Mouse (Mus musculus) forebrain, embryonic 16.5 days (tissue): ENCODE measurements around the gene Atg3. TPM values are rescaled to one million over a fixed set of nuclear protein-coding genes. Genes with fewer than 3 reads are reported as not detected.

Experiments
- ATAC-seq: fragments of 200-750 bp; cut with Nextera tagmentation; 2 replicates; pipeline ENCODE4 v1.8.0; 2017; ENCODE audit warnings: mild to moderate bottlenecking, moderate library complexity
- H3K27ac ChIP-seq: fragments of 300-500 bp; sonication (generic); 2 replicates; pipeline ENCODE4 v1.5.1; 2014; ENCODE audit warnings: low read length, control low read depth
- H3K27me3 ChIP-seq: fragments of 300-500 bp; sonication (generic); replicated peaks from 2 replicates; pipeline ENCODE4 v1.6.1; 2014; ENCODE audit warnings: low read length; ENCODE audit not compliant: control insufficient read depth, insufficient read depth
- H3K36me3 ChIP-seq: fragments of 300-500 bp; sonication (generic); 2 replicates; pipeline ENCODE4 v1.6.1; 2014; ENCODE audit not compliant: control insufficient read depth, insufficient read depth
- H3K4me1 ChIP-seq: fragments of 300-500 bp; sonication (generic); replicated peaks from 2 replicates; pipeline ENCODE4 v1.6.1; 2014; ENCODE audit warnings: low read length; ENCODE audit not compliant: control insufficient read depth, insufficient read depth
- H3K4me2 ChIP-seq: fragments of 300-500 bp; sonication (generic); 2 replicates; pipeline ENCODE4 v1.6.1; 2014; ENCODE audit warnings: mild to moderate bottlenecking, low read length, control low read depth
- H3K4me3 ChIP-seq: fragments of 300-500 bp; sonication (generic); replicated peaks from 2 replicates; pipeline ENCODE4 v1.5.1; 2014; ENCODE audit warnings: mild to moderate bottlenecking, low read length, control low read depth
- H3K9ac ChIP-seq: fragments of 300-500 bp; sonication (generic); replicated peaks from 2 replicates; pipeline ENCODE4 v1.6.1; 2014; ENCODE audit warnings: low read depth, low read length, control low read depth
- H3K9me3 ChIP-seq: fragments of 300-500 bp; sonication (generic); 2 replicates; pipeline ENCODE4 v1.6.1; 2016; ENCODE audit warnings: low read length; ENCODE audit not compliant: control insufficient read depth
- WGBS: fragments of 180-500 bp; shearing (Covaris S2); extraction: QIAGEN DNeasy Blood & Tissue Kit; methylation state at CpG from one replicate; pipeline ENCODE4 v1.1.7; 2014; 5-methylcytosine and 5-hydroxymethylcytosine counted together
- polyA plus RNA-seq: library from polyadenylated mRNA; unstranded; fragments of >200 nt; fragmentation: Nextera tagmentation; extraction: Ambion mirVana; gene quantifications from 2 replicates; pipeline ENCODE4 v1.2.1, GENCODE M21; 2015

Atg3 gene
- polyA plus RNA-seq, 1 experiment from 2014 or later: 52.0 TPM

DNA sequence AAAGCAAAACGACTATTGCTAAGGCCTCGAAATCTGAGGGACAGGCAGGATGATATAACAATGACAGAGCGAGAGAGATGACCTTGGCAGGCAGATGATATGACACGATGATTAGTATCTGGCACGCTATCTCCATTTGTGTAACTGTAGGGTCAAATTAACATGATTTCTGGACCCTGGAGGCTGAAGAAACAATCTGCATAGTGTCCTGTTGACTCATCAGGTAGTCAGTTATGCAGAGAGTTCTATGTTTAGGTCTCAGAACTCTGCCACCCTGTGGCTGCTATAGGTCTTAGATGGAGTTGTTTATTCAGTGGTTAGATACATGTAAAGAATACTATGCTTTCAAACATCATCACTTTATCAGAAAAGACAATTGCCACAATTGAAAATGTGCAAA, 16.9 kb upstream of the Atg3 start:
- 97% methylated on average over 5 of the region's 5 CpGs for WGBS
- peaks cover 5% of the 10 kb centered on the region; the same call in 1 of the 2 replicates for H3K9me3 ChIP-seq
- ATAC-seq: no peak
- H3K27me3 ChIP-seq: no peaks in the 10 kb centered on the region
- H3K4me3 ChIP-seq: no peak overlapping the region
- H3K27ac ChIP-seq: no peak overlapping the region
- H3K9ac ChIP-seq: no peak overlapping the region
- H3K4me2 ChIP-seq: no peak overlapping the region
- no peaks in the 10 kb centered on the region for H3K4me1 ChIP-seq
- peaks cover 63% of the 10 kb centered on the region for H3K36me3 ChIP-seq

DNA sequence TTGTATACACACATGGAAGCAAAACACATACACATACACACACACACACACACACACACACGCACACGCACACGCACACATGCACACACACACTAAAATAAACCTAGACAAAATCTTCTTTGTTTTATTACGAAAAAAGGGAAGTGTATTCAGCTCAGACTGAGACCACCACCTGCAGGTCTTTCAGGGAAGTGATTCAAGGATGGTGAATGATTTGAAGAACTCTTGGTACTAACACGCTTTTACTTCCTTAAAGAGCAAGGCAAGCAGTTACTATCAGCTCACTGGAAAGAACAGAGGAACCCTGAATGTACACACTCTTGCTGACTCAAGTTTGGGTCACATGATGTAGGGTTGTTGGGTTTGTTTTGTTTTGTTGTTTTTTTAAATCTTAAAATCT, 16.0 kb upstream of the Atg3 start:
- WGBS: 88% methylated on average over 5 of the region's 5 CpGs
- H3K4me3 ChIP-seq: no peak overlapping the region
- H3K27ac ChIP-seq: no peak overlapping the region
- no peak for ATAC-seq
- peaks cover 5% of the 10 kb centered on the region; the same call in 1 of the 2 replicates for H3K9me3 ChIP-seq
- peaks cover 69% of the 10 kb centered on the region for H3K36me3 ChIP-seq
- no peaks in the 10 kb centered on the region for H3K27me3 ChIP-seq
- H3K9ac ChIP-seq: no peak overlapping the region
- no peak overlapping the region for H3K4me2 ChIP-seq
- no peaks in the 10 kb centered on the region for H3K4me1 ChIP-seq

DNA sequence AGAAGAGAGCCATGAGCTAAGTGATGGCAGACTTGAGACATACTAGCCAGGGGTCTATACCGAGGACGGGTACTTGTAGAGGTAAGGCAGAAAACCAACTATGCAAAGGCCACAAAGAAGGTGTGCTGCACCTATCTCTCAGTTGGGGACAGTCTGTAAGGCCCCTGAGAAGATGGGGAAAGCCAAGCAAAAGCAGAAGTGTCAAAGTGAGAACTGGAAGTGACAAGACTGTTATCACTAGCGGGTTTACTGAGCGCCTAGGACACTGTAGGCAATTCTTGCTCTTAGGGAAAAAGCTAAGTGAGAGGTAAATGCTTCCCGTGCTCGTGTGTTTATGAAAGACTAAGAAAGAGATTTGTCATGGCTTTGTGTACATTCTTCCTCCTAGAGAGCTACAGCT, 13.5 kb upstream of the Atg3 start:
- Histone ChIP-seq H3K36me3 (peaks cover 66% of the 10 kb centered on the region), H3K4me2 (no peak overlapping the region), H3K9ac (no peak overlapping the region), H3K27ac (no peak overlapping the region), H3K27me3 (no peaks in the 10 kb centered on the region), H3K9me3 (peaks cover 2% of the 10 kb centered on the region; the same call in 1 of the 2 replicates), H3K4me1 (no peaks in the 10 kb centered on the region), H3K4me3 (no peak overlapping the region)
- ATAC-seq: no peak
- whole genome bisulfite sequencing: 97% methylated on average over 6 of the region's 6 CpGs

DNA sequence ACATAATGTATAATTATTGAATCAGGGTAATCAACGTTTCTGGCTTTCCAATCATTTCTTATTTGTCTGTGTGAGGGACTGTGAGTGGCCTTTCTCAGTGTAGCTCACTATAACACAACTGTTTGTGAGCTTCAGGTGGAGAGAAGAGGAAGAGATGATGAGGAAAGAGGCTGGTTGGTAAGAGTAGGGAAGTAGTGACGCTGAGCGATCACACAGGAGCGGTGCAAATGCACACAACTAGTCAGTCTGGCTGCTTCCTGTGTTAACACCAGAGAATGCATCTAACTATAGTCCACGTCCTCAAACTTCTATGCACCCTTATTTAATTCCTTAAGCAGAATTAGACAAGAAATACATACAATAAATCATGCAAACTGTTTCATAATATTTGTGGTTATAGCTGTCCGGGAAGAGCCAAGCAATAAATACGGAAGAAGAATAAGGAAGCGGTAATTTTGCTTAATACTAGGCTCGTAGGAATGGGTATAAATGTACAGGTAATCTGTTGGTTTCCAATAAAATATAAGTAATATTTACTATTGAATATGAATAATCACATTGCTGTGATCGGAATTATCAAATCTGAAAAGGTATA, 10.0 kb upstream of the Atg3 start:
- no peaks in the 10 kb centered on the region for H3K27me3 ChIP-seq
- H3K4me3 ChIP-seq: no peak overlapping the region
- H3K9me3 ChIP-seq: no peaks in the 10 kb centered on the region
- H3K36me3 ChIP-seq: peaks cover 48% of the 10 kb centered on the region
- H3K4me2 ChIP-seq: no peak overlapping the region
- H3K27ac ChIP-seq: no peak overlapping the region
- 95% methylated on average over 10 of the region's 10 CpGs for WGBS
- ATAC-seq: no peak
- H3K9ac ChIP-seq: no peak overlapping the region
- H3K4me1 ChIP-seq: no peaks in the 10 kb centered on the region

DNA sequence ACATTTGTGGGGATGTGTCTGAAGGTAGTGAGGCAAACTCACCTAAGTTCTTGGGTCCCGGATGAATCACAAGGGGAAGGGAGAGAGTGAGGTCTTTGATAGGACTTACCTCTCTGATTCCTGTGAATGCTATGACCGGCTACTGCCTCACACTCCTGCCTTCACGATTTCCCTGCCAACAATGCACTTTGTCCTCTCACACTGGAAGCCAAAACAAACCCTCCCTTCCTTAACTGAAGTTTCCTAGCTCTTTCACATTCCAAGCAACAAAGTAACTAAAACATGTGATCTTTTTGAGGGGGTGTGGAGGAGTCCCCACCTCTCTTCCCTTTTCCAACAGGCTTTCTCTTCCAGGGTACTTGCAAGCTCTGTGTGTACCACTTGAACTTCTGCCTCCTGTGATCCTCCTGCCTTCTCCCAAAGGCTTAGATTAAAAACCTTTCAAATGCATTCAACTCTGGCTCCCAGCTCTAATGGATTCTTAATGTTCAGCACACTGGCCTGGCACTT, 3.8 kb upstream of the Atg3 start:
- Histone ChIP-seq H3K36me3 (peaks cover 15% of the 10 kb centered on the region), H3K27ac (no peak overlapping the region), H3K27me3 (no peaks in the 10 kb centered on the region), H3K9me3 (no peaks in the 10 kb centered on the region), H3K4me2 (no peak overlapping the region), H3K4me3 (no peak overlapping the region), H3K9ac (no peak overlapping the region), H3K4me1 (peaks cover 12% of the 10 kb centered on the region)
- ATAC-seq: no peak
- 87% methylated on average over 3 of the region's 3 CpGs for WGBS

DNA sequence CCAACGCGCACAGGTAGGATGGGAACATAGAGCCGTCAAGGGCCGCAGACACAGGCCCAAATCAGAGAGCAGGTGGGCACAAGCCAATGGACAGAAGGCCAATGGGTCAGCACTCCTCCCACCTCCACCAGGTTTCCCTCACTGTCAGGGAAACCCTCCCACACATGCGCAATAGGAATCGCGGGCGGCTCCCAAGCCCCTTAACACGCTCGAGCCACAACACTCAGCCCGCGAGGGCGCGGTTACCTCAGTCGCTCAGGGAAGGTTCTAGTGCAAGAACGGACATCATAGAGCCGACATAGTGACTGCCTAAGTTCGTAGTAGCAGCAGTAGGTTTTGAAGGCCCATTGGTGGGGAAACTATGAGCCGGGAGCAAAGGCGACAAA, 456 bp upstream of the Atg3 start:
- Histone ChIP-seq H3K4me1 (peaks cover 18% of the 10 kb centered on the region), H3K4me3 (peak overlapping the region; percentile 96), H3K27me3 (no peaks in the 10 kb centered on the region), H3K4me2 (peak overlapping the region; percentile 91), H3K9me3 (no peaks in the 10 kb centered on the region), H3K36me3 (peaks cover 8% of the 10 kb centered on the region; the same call in 1 of the 2 replicates), H3K9ac (peak overlapping the region; percentile 75), H3K27ac (peak overlapping the region; percentile 84)
- ATAC-seq: peak; percentile 73
- WGBS: under 1% methylated on average over 20 of the region's 20 CpGs

DNA sequence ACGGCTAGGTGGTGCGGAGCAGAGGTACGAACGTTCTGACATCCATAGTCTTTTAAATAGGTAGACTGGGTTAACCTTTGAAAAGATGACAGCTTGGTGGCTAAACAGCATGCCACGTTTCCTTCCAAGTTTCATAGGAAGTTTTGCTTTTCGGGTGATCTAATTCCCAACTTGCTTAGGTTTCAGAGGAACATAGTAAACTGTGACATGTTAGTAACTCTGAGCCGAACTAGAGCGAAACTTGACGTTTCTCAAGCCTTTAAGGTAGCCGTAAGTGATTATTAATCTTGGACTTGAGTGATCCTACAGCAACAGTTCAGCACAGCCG, 768 bp downstream of the Atg3 start:
- Histone ChIP-seq H3K4me1 (peaks cover 18% of the 10 kb centered on the region), H3K27me3 (no peaks in the 10 kb centered on the region), H3K4me2 (peak overlapping the region; percentile 89), H3K4me3 (peak overlapping the region; percentile 96), H3K9ac (peak overlapping the region; percentile 95), H3K9me3 (no peaks in the 10 kb centered on the region), H3K36me3 (peaks cover 8% of the 10 kb centered on the region; the same call in 1 of the 2 replicates), H3K27ac (peak overlapping the region; percentile 95)
- no peak for ATAC-seq
- WGBS: 6% methylated on average over 11 of the region's 11 CpGs

DNA sequence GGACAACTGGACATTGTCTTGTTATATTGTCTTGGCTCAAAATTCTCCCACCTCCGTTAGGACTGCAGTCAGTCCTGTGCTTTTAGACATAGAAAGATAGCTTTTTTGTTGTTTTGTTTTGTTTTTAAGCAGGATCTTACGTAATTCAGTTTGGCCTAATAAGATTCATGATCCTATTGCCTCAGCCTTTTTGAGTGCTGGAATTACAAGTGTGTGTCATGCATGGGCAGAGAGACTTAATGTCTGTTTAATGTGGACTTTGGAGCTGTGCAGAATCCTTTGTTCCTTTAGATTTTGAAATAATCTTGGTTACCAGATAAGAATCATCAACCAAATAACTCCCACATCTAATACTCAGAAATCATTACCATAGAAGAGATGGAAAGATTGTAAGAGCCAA, 20.0 kb downstream of the Atg3 start:
- 85% methylated on average over 2 of the region's 2 CpGs for WGBS
- Histone ChIP-seq H3K4me2 (no peak overlapping the region), H3K4me3 (no peak overlapping the region), H3K4me1 (no peaks in the 10 kb centered on the region), H3K27ac (no peak overlapping the region), H3K9me3 (no peaks in the 10 kb centered on the region), H3K9ac (no peak overlapping the region), H3K36me3 (peaks cover 5% of the 10 kb centered on the region; the same call in 1 of the 2 replicates), H3K27me3 (no peaks in the 10 kb centered on the region)
- no peak for ATAC-seq

DNA sequence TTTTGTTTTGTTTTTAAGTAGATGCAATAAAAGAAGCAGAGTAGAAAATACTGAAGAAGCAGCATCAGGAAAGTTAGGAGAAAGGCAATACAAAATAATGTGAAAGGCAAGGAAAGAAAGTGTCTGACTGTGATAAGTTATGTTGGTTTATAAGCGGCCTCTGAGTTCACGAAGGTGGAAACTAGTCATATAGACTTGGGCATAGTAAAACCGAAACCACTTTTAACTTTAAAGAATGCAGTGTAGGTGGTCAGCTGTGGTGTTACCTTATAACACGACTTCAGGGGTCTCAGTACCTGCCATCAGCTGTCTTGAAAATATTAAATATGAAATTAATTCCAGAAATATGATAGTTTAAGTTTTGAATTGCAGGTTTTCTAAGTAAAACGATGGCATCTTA, 23.2 kb downstream of the Atg3 start:
- peaks cover 12% of the 10 kb centered on the region for H3K36me3 ChIP-seq
- no peaks in the 10 kb centered on the region for H3K4me1 ChIP-seq
- no peak overlapping the region for H3K27ac ChIP-seq
- no peak overlapping the region for H3K4me2 ChIP-seq
- no peaks in the 10 kb centered on the region for H3K27me3 ChIP-seq
- no peak overlapping the region for H3K4me3 ChIP-seq
- H3K9me3 ChIP-seq: no peaks in the 10 kb centered on the region
- no peak for ATAC-seq
- H3K9ac ChIP-seq: no peak overlapping the region
- WGBS: 93% methylated on average over 5 of the region's 5 CpGs

DNA sequence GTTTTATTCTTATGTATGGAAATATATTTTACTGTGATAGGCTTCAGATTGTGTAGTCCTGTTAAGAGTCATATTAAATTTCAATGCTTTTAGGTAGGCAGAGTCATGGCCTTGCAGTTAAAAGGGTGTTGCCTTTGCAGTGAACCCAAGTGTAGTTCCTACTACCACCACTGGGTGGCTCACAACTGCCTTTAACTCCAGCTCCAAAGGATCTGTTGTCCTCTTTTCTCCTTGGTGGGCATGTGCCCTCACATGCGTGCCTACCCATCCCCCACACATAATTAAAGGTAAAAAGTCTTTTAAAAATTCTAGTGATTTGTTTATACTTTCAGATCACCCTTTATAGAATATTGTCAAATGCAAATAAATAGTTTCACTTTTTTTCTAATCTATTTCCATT, 34.0 kb downstream of the Atg3 start:
- WGBS: 0% methylated on average over 1 of the region's 1 CpGs
- ATAC-seq: peak; percentile 66
- no peak overlapping the region for H3K27ac ChIP-seq
- no peak overlapping the region for H3K4me2 ChIP-seq
- H3K9me3 ChIP-seq: no peaks in the 10 kb centered on the region
- H3K27me3 ChIP-seq: no peaks in the 10 kb centered on the region
- no peak overlapping the region for H3K4me3 ChIP-seq
- H3K4me1 ChIP-seq: no peaks in the 10 kb centered on the region
- peaks cover 6% of the 10 kb centered on the region for H3K36me3 ChIP-seq
- H3K9ac ChIP-seq: no peak overlapping the region
